Mouse (Mus musculus) forebrain, postnatal 0 days (tissue): ENCODE results near the gene Ccdc157. TPM values are rescaled to one million over a fixed set of nuclear protein-coding genes. Genes with fewer than 3 reads are reported as not detected.

ENCODE experiments used
- ATAC-seq: fragments of 200-750 bp; cut with Nextera tagmentation; 2 replicates; pipeline ENCODE4 v1.8.0; 2017; ENCODE audit warnings: mild to moderate bottlenecking, moderate library complexity
- DNase-seq: peaks from one replicate; pipeline ENCODE4 v3.0.0-alpha.2; 2015
- H3K27ac ChIP-seq: fragments of 300-500 bp; sonication (generic); 2 replicates; pipeline ENCODE4 v1.5.1; 2014; ENCODE audit warnings: low read depth, mild to moderate bottlenecking, antibody characterized with exemption, low read length, moderate library complexity, mixed read lengths
- H3K27me3 ChIP-seq: fragments of 300-500 bp; sonication (generic); 2 replicates; pipeline ENCODE4 v1.6.1; 2014; ENCODE audit warnings: mild to moderate bottlenecking, low read length, mixed read lengths; ENCODE audit not compliant: insufficient read depth
- H3K36me3 ChIP-seq: fragments of 300-500 bp; sonication (generic); 2 replicates; pipeline ENCODE4 v1.6.1; 2014; ENCODE audit warnings: mild to moderate bottlenecking, moderate library complexity; ENCODE audit not compliant: insufficient read depth
- H3K4me1 ChIP-seq: fragments of 300-500 bp; sonication (generic); 2 replicates; pipeline ENCODE4 v1.6.1; 2014; ENCODE audit warnings: antibody characterized with exemption; ENCODE audit not compliant: insufficient read depth
- H3K4me2 ChIP-seq: fragments of 300-500 bp; sonication (generic); 2 replicates; pipeline ENCODE4 v1.6.1; 2014; ENCODE audit warnings: low read depth, mild to moderate bottlenecking, moderate library complexity
- H3K4me3 ChIP-seq: fragments of 300-500 bp; sonication (generic); 2 replicates; pipeline ENCODE4 v1.5.1; 2014; ENCODE audit warnings: low read depth, low read length, mixed read lengths
- H3K9ac ChIP-seq: fragments of 300-500 bp; sonication (generic); 2 replicates; pipeline ENCODE4 v1.6.1; 2014; ENCODE audit warnings: mild to moderate bottlenecking
- H3K9me3 ChIP-seq: fragments of 300-500 bp; sonication (generic); 2 replicates; pipeline ENCODE4 v1.6.1; 2016; ENCODE audit warnings: low read length
- CTCF ChIP-seq: sonication (generic); IDR thresholded peaks from 2 replicates; pipeline ENCODE4 v1.5.1; 2016; ENCODE audit warnings: antibody characterized with exemption, control low read depth, low read depth
- WGBS: fragments of 180-500 bp; shearing (Covaris S2); extraction: QIAGEN DNeasy Blood & Tissue Kit; methylation state at CpG from one replicate; pipeline ENCODE4 v1.1.7; 2014; 5-methylcytosine and 5-hydroxymethylcytosine counted together
- polyA plus RNA-seq: library from polyadenylated mRNA; unstranded; fragments of >200 nt; fragmentation: Nextera tagmentation; extraction: Ambion mirVana; gene quantifications from 2 replicates; pipeline ENCODE4 v1.2.1, GENCODE M21; 2015
- total RNA-seq: library from RNA; depleted of rRNA; stranded (reverse); fragments of >200 nt; gene quantifications from 2 replicates; pipeline ENCODE4 v1.2.3, GENCODE M21; 2014; rRNA removed

Ccdc157 gene
- total RNA-seq (13.9 and 25.0 TPM in 2 replicates), polyA plus RNA-seq (5.2 and 7.8 TPM in 2 replicates)

GRCm38 (mm10) chr11:4159808-4160708 is at the start of gene Ccdc157, which contains the start of gene Sf3a1:
Gene Ccdc157, minus strand, starts transcription at chr11:4160293.
Gene Sf3a1, plus strand, starts transcription at chr11:4160350.
- H3K4me3 ChIP-seq: peak within 1 kb of the TSS; percentile 84
- H3K9me3 ChIP-seq: no peaks in the 10 kb centered on the region
- WGBS: 1% methylated on average over 54 of the region's 54 CpGs
- H3K9ac ChIP-seq: peak within 1 kb of the TSS; percentile 91
- peaks cover 23% of the 10 kb centered on the region for H3K4me1 ChIP-seq
- no peak for TF ChIP-seq CTCF
- ATAC-seq (peak; percentile 99), DNase-seq (peak; percentile 96)
- H3K27me3 ChIP-seq: no peaks in the 10 kb centered on the region
- peaks cover 35% of the 10 kb centered on the region for H3K36me3 ChIP-seq
- H3K27ac ChIP-seq: peak within 1 kb of the TSS; percentile 97
- H3K4me2 ChIP-seq: peak within 1 kb of the TSS; percentile 84

GRCm38 (mm10) chr11:4209556-4209955 is 49.5 kb upstream of the Ccdc157 start:
- H3K36me3 ChIP-seq: peaks cover 72% of the 10 kb centered on the region

DNA sequence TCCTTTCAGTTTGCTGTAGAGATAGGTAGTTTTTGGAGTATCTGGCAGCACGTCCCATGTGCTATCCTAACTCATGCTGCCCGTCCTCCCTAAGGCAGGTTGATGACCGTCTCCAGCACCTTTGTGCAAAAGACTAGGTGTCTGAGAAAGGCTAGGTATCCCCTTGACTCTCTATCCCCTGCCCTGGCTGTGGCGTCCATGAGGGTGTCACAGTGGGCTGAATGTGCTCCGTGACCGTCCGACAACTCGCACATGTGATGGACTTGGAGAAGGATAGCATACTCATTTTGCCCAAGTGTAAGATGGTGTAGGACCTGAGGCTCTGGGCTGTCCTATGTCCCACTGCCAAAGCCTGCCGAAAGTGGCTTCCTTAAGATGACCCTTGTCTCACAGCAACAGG is 47.6 kb upstream of the Ccdc157 start:
- no peak overlapping the region for H3K4me3 ChIP-seq
- DNase-seq (no peak), ATAC-seq (no peak)
- WGBS: 92% methylated on average over 9 of the region's 9 CpGs
- TF ChIP-seq CTCF: no peak
- H3K27me3 ChIP-seq: no peaks in the 10 kb centered on the region
- H3K4me1 ChIP-seq: no peaks in the 10 kb centered on the region
- H3K27ac ChIP-seq: no peak overlapping the region
- peaks cover 55% of the 10 kb centered on the region for H3K36me3 ChIP-seq
- no peaks in the 10 kb centered on the region for H3K9me3 ChIP-seq
- no peak overlapping the region for H3K4me2 ChIP-seq
- no peak overlapping the region for H3K9ac ChIP-seq

More at GRCm38 (mm10) chr11:4209556-4209955, 49.5 kb upstream of the Ccdc157 start:
- no peaks in the 10 kb centered on the region for H3K27me3 ChIP-seq
- WGBS: 80% methylated on average over 5 of the region's 5 CpGs
- H3K27ac ChIP-seq: no peak overlapping the region
- H3K9ac ChIP-seq: no peak overlapping the region
- H3K4me1 ChIP-seq: no peaks in the 10 kb centered on the region
- peak; percentile 41 for TF ChIP-seq CTCF
- no peak for ATAC-seq
- no peak for DNase-seq
- no peak overlapping the region for H3K4me2 ChIP-seq
- no peak overlapping the region for H3K4me3 ChIP-seq
- H3K9me3 ChIP-seq: no peaks in the 10 kb centered on the region

GRCm38 (mm10) chr11:4206563-4206962 is 46.5 kb upstream of the Ccdc157 start:
- DNase-seq: no peak
- no peaks in the 10 kb centered on the region for H3K27me3 ChIP-seq
- no peak overlapping the region for H3K27ac ChIP-seq
- H3K4me1 ChIP-seq: no peaks in the 10 kb centered on the region
- H3K36me3 ChIP-seq: peaks cover 47% of the 10 kb centered on the region
- no peak for TF ChIP-seq CTCF
- no peaks in the 10 kb centered on the region for H3K9me3 ChIP-seq
- ATAC-seq: no peak
- WGBS: 89% methylated on average over 6 of the region's 6 CpGs
- H3K4me3 ChIP-seq: no peak overlapping the region
- no peak overlapping the region for H3K9ac ChIP-seq
- H3K4me2 ChIP-seq: no peak overlapping the region

DNA sequence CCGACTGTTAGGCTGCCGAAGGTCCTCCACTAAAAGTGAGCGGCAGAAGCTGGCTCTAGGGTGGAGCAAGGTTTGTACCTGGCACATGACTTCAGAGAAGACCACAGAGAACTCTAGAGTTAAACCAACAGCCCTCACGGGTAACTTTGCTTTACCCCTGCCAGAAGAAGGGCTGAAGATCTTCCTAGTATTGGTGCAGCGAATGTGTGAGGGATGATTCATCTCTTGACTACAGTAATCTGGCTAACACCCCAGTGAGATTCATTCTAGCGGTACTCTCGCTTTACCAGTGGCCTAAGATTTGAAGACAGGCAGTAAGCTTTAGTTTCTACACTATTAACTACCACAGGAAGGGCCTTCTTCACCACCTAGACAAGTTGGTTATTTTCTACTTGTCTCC is 45.9 kb upstream of the Ccdc157 start:
- Histone ChIP-seq H3K4me3 (no peak overlapping the region), H3K27ac (no peak overlapping the region), H3K9me3 (no peaks in the 10 kb centered on the region), H3K4me1 (no peaks in the 10 kb centered on the region), H3K4me2 (no peak overlapping the region), H3K36me3 (peaks cover 42% of the 10 kb centered on the region), H3K27me3 (no peaks in the 10 kb centered on the region), H3K9ac (no peak overlapping the region)
- 90% methylated on average over 7 of the region's 7 CpGs for WGBS
- DNase-seq (no peak), ATAC-seq (no peak)
- no peak for TF ChIP-seq CTCF

- Histone ChIP-seq H3K27me3 (no peaks in the 10 kb centered on the region), H3K4me1 (no peaks in the 10 kb centered on the region), H3K4me3 (no peak overlapping the region), H3K9me3 (no peaks in the 10 kb centered on the region), H3K9ac (no peak overlapping the region), H3K36me3 (peaks cover 37% of the 10 kb centered on the region), H3K27ac (no peak overlapping the region), H3K4me2 (no peak overlapping the region)
- ATAC-seq: no peak
- WGBS: 88% methylated on average over 5 of the region's 5 CpGs
- no peak for DNase-seq
- no peak for TF ChIP-seq CTCF
These were observed 45.1 kb upstream of the Ccdc157 start for GRCm38 (mm10) chr11:4205097-4205655.

GRCm38 (mm10) chr11:4203705-4204074 is 43.6 kb upstream of the Ccdc157 start:
- Histone ChIP-seq H3K4me2 (no peak overlapping the region), H3K4me1 (no peaks in the 10 kb centered on the region), H3K9ac (no peak overlapping the region), H3K27ac (no peak overlapping the region), H3K27me3 (no peaks in the 10 kb centered on the region), H3K4me3 (no peak overlapping the region), H3K36me3 (peaks cover 25% of the 10 kb centered on the region), H3K9me3 (no peaks in the 10 kb centered on the region)
- WGBS: 45% methylated on average over 2 of the region's 2 CpGs
- no peak for TF ChIP-seq CTCF
- ATAC-seq (peak; percentile 25; the same call in 1 of the 2 replicates), DNase-seq (no peak)
